Mouse (Mus musculus) kidney, postnatal 36 days (tissue): ENCODE measurements at regions not wholly inside any gene's neighbourhood (a gene's known extent, or its start where the extent isn't known, plus 50 kb on each side); places are given as distances from the start of the nearest gene placed in this dataset.
"Not testable (repeated sequence)": the region's sequence is repeated elsewhere in the genome, so short reads cannot be mapped to it uniquely, and the experiment has no call there.

Source experiments
- DNase-seq, 2 experiments: peaks; one replicate each; pipeline ENCODE4 v3.0.0; 2021 to 2022; ENCODE audit warnings: mixed read lengths in 2 of 2

DNA sequence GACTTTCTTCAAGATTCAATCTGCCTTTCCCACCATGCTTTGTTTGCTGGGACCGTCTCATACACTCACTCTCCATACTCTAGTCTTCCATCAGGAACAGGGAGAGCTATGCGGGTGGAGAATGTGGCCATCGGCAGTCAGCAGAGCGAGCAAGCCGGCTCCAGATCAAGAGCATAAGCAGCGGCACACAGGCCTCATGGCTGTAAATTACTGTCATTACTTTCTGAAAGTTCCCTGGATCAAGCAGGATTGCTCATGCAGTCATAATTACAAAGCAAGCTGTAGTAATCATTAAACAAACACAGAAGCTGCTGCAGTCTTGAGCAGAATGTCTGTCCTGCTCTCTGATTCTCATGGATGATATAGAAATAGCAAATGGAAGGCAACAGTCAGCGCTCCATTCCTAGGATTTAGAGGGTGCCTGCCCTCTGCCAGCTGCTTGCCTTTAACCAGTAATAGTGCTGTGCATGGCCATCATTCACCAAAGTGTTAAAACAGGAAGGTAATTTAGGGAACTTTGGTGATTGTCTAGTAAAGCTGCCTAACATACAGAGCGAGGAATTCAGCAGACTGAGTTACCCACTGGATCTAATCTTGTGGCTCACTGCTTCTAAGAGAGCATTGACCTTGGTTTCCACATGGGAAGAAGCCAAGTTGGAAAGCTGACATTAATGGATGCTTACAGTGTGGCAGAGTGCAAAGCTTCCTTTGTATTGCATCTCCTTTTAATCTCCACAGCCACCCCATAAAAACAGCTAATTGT is 298.2 kb downstream of the 1190002N15Rik start:
- peak; percentile 12 to 27 for DNase-seq

DNA sequence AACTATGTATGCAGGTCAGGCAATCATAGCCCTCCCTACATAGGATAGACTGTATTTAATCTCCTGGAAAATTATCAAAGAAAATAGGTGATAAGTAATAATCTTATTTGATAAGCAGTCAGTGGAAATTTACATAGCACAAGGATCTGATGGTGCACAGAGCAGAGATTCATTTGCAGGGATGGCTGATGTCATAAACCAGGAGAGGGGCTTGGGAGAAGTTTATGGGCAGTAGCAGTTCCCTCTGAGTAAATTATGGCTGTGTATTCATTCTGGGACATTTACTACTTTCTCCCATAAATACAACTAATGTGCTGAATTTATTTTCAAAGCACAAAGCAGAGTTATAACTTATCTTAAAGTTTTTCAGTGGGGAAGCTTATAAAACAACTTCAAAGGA is 299.3 kb downstream of the 1190002N15Rik start:
- no peak for DNase-seq

DNA sequence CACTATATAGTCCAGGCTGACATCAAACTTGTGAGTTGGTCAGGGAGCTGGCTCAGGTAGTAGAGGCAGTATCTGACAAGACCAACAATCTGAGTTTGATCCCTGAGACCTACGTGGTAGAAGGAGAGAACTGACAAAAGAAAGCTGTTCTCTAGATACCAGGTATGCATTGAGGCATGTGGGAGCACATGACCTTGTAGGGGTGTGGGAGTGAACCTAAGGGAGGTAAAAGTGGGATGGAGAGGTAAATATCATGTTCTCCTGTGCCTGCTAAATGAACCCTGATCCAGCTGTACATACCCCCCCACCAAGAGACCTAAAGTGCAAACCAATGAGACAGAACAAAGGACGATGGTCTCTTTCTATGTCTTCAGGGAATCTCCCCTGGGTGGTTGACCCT is 308.3 kb downstream of the 1190002N15Rik start:
- no peak for DNase-seq

DNA sequence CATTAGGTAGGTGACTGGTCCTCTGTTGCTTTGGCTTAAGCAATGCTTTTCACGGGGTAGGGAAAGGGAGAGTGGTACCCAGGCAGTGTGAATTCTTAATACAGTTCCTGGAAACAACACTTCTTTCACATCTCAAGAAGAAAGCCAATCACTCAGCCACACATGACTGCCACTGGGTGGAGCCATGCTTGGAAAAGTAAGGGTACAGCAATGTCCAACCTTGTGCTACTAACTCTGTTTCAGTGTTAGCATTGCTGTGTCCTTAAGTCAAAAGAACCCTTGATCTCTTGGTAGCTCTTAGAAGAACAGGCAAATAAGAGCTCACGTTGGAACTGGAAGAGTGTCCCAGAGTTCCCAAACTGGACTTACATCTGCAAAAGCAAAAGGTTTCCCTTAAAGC is 318.8 kb downstream of the 1190002N15Rik start:
- DNase-seq: peak; percentile 6 to 27

DNA sequence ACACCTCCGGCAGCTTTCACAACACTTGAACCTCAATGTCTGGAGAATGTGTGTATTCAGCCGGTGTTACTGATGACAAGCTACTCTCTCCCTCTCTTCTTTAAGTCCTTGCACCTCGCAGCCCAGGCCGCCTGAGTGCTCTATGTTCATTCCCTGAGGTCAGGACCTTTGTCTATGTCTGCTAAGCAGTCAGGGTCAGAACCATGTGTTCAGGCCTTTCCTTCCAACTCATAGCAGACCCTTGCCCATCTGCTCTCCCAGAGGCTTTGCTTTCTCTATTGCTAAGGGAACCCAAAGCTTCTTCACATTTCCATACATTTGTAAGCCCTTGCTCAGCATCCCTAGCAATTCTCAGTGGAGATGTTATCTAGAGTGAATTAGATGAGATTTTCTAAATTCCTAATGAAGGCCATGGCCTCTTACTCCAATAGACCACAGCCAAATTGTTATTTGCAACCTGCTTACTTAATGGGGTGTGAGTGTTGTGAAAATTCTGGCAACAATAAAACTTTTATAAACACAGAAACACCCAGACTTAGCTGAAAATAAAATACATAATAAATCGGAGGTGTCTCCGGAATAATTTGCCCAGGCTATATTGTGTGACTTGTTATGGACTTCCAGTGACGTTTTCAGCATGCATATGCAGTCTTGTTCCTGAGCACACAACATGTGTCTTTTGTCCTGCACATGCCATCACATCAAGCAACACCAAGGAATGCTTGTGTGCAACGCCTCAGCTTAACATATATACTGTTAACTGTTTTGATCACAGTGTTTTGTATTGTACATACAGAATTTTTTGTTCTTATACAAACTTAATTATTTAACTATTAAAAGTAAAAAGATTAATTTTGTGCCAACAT is 321.2 kb downstream of the 1190002N15Rik start:
- DNase-seq: no peak

DNA sequence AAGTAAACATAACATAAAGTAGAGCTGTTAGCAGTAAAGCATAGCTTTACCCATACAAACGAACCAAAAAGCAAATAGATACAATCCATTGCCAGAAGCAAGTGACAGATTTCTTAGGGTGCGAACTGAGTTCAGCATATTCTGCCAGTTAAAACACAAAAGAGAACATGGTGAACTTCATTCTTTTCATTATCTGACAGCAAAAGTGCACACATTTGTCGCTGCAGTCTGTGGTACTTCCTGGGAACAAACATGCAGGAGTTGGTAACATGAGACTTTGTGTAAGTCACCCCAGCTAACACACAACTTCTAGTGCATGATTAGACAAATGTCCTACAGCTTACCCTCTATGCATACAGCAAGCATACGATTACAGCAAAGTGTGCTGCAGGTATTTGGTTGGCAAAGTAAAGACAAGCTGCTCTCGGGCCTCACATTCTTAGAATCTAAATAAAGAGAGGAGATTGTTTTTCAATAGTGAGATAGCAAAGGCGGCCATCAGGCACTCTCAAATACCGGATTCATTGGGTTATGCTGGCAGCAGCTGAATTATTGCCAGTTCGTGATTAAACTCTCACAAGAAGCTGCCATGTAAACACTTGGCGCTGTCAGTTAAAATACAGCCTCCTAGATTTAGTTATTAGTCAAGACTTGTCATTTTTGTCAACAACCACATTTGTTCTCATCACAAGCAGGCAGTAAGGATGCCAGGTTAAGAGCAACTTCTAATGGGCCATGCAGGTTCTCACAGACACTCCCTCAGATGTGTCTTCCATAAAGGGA is 327.2 kb downstream of the 1190002N15Rik start:
- no peak for DNase-seq

DNA sequence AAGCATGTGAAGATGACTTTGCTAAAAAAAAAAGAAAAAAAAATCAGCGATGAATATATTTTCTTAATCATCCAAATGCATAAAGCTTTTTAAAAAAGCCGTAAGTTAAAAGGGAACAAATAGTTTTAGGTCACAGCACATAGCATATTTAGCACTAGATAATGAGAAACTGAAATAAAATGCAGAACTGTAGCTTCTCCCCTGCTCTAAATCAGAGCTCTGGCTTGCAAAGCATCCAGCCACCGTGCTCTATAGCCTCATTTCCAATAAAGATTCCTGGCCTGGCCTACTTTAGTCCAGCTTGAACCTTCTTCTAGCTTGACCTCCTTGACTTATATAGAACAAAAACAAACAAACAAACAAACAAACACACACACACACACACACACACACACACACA is 328.9 kb downstream of the 1190002N15Rik start:
- DNase-seq: no peak

DNA sequence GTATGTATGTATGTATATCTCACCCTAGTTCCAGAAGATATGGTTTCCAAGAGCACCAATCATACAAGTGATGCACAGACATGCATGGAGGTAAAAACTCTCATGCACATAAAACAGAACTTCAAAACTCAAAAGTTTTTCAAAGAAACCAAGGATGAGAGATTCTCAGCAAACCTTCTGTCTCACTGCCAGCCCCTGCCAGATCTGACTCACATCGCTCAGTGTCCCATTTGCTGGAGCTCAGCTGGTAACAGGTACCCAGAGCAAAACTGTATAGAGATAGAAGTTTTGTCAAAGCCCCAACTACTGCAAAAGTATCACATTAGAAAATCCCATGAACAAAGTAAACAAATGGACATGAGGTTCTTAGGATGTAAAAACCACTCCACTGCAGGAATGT is 337.0 kb downstream of the 1190002N15Rik start:
- no peak for DNase-seq

DNA sequence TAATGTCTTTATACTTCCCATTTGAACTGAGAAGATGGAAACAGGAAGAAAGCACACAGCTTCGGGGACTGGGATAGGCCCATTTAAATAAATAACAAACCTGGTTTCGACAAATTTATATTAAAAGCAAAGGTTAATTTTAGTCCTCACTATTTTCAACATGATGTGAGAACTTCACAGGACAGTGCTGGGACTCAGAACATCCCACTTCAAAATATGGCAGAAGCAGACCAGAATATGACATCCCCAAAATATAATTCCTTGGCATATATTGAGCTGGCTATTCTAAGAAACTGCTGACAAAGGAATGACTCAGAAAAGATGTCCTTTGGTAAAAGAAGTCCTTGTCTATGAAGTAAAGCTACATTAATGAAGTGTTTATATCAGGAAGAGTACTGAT is 338.0 kb downstream of the 1190002N15Rik start:
- DNase-seq: no peak

DNA sequence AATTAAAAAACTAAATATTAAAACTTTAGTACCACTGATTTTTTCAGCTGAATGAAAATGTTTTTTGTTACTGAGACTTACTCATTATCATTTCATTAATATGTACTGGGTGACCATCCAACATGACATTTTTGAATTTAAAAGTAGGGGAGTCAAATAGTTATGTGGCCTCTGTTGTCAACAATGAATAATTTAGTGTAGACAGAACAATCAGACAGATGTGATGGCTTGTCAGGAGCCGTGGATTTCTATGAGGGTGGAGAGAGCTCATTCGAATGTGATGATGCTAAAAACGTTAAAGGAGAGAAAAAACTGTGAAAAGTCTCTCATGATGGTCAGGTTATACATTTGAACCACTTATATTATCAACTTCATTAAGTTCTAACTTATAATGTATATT is 346.8 kb downstream of the 1190002N15Rik start:
- DNase-seq: no peak

DNA sequence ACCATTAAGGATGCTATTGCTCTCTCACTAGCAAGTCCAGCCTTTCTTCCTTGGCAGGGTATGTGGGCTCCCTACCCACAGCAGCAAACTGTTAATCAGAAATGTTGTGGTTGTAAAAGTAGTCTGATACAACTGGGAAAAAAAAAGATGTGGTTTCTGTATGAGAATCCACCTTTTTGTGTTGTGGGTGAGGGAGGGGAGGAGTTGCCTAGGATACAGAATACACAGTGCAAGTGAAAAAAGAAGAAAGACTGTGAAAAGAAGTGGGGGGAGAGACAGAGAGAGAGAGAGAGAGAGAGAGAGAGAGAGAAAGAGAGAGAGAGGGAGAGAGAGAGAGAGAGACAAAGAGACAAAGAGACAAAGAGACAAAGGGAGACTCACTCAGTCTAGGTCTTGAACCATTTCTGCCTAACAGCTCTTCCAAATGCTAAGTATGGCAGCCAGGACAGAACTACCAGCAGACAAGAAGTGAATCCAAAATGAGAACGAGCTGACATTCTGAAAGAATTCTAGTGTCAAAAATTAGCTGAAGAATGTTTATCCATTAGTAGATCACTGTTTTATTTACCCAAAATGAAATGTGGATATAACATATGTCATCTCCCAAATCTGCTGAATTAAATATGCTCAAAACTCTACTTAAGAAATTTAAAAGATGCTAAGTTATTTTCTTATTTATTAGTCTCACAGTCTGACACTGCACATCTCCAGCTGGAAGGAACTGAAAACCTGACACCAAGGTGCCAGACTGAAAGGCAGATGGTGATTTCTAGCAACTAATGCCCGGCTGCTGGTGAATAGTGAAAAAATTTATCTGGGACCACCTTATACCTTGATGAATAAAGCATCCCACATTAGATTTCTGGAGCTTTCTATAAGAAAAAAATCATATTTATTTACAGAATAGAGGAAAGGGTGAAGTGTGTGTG is 347.7 kb downstream of the 1190002N15Rik start:
- DNase-seq: no peak

DNA sequence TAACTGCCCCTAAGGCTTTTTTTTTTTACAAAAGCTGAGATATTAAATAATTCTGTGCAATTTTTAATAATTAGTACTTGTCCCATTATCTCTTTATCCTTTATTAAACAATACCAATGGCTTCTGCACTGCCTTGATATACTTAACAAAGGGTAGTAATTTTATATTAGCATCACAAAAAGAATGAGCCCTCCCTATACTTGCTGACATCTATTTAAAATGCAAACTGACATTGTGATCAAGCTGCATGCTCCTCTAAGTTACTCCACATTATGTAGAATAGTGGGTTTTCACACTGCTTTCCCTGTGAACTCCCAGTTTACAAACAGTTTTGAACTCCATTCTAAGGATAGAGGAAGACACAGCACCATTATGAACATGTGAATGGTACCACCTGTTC is 349.8 kb downstream of the 1190002N15Rik start:
- no peak for DNase-seq

DNA sequence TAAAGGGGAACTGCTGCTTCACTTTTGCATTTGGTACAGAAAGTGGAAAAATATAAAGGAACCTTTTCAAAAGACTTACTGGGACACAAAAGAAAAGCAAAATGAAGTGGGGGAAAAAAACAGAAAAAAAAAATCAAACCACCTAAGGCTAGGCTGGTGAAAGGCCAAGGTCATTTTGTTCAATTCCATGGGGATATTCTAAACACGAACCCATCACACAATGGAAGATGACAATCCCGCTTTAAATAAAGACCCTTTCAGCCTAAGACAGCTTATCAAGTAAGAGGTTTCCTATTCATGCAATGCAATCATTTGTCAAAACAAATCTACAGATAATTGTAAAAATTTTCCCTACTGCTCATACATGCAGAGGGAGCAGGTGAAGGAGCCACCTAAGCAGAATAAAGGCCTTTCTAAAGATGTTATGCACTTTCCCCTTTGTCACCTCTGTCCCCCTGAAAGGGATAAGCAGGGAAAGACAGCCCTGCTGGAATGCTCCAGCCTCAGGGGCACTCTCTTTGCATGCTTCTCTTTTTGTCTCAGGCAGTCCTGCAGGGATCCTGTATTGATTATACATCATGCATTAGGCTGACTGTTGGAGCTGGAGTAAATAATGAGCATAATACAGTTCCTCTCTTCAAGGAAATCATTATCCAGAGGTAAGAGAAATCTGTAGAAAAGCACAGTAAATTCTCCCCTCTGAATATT is 367.8 kb downstream of the 1190002N15Rik start:
- DNase-seq: no peak

DNA sequence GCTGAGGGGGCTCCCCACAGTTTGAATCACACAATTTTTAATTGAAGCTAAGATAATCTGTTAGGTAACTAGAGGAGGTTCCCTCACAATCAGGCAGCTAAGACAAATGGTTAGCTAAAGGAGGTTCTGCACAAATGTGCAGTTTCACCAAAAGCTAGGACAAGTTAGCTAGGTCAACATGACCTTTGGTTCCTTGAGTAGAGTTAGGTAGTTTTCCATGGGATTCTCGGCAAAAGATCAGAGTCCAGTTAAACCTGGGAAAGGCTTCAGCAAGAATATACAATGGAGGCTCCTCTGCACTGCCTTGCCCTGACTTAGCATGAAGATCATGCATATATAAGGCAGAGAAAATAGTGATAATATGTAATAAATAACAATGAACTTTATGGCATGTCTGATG is 374.2 kb downstream of the 1190002N15Rik start:
- DNase-seq: no peak

DNA sequence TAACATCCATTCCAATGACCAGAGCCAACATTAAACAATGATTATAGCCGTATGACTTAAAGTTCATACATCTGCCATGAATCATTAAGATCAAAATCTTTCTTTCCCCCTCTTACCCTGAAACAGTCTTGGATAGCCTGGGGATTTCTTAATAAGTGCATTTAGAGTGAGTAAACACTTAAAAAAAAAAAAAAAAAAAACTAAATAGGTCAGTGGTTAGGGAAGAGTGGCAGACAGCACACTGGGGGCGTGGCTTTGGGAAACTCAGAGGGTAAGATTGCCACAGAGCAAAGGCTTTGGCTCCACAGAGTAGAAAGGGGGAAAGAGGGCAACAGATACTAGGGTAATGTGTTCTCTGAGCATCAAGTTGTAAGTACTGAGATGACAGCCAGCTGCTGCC is 382.3 kb downstream of the 1190002N15Rik start:
- no peak for DNase-seq

DNA sequence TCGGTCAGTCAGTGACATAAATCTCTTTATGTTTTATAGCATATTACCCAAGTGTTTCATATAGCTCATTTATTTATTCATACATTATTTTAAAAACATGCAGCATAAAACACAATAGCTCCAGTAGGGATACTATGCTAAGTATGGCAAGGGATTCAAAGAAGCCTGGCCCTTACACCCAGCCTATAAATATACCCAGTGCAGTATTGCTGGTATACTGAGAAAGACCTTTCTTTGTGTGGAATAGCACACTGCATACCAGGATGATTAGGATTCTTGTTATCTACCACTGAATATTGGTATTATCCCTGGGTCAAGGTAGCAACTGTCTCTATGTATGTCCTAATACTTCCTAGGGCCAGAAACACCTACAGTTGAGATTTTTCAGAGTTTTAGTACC is 389.4 kb downstream of the 1190002N15Rik start:
- DNase-seq: no peak

DNA sequence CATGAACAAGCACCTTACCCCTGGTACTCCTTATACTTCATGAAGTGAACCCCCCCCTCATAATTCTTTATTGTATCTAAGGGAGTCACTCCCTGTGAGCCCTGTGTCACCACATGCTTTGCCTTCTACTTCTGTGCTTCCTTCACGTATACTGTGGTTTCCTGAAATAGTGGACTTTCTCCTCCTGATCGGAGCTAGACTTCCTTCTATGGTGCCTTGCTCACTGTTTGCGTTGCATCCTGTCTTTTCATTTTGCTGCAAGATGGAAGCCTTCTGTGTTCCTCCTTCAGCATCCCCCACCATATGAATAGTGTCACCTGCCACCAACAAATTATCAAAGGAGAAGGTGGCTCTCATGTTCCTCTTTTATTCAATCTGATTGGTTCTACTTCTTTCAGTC is 391.1 kb downstream of the 1190002N15Rik start:
- DNase-seq: no peak

DNA sequence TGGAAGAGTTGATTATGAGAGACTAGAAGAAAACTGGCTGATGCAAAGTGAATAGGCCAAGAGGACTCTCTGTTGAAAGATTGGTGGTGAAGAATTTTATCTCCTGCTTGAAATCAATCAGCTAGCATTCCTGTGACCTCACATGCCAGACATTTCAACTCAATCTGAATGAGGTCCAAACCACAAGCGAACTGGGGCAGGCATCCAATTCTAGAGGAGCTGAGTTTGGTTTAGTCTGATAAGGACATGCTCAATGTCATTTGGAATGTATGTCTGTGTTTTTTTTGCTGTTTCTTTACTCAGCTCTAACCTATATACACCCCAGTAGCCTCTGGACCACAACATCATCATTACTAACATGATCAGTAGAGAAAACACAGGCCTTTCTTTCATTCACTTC is 401.4 kb downstream of the 1190002N15Rik start:
- DNase-seq: no peak

DNA sequence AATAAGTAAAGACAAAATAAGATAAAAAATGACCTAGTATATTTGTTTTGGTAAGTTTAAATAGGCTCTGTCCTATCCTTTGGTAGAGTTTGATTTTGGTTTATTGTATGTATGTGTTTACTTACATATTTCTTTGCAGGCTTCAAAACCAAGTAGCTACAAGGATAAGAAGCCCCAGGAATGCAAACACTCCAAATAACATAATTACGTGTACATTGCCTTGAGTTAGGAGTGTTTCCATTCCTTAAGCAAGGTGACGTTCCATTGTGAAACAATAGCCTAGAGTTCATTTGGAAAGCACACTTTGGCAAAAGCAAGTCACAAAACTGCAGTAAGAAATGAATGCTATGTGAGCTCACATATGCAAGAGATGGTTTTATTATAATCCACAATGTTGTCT is 404.2 kb downstream of the 1190002N15Rik start:
- DNase-seq: no peak

DNA sequence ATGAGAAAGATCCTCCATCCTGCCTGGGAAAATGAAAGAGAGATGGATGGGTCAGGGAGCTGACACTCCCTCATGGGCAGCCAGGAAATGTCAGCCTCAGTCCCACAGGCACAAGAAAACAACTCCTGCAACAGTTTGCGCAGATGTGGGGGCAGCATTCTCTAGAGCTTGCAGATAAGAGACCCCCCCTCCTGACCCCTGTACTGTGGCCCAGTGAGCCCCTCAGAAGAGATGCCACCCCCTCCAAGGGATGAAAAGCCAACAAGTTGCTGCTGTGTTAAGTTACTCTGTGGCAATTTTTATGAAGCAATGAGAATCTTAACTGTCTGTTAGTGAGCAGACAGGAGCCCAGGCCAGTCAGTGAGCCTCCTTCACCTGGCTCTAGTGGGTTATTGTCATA is 406.5 kb downstream of the 1190002N15Rik start:
- DNase-seq: no peak

DNA sequence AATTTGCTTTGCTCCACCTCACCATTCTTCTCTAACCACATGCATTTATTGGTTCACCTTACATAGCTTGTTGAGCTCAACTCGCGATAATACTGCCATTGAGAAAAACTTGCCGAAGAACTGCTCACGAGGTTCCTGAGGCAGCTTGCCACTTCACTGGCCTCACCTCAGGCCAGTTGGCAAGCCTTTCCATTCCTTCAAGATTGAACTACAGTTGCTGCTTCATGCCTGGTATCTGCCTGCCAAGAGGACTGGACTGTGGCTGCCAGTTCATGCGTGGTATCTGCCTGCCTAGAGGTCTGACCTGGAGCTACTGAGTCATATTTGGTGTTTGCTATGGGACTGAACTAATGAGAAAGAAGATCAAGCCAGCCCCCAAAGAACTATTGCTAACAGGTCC is 420.9 kb downstream of the 1190002N15Rik start:
- peak in 1 of 2 experiments; percentile 18 for DNase-seq

DNA sequence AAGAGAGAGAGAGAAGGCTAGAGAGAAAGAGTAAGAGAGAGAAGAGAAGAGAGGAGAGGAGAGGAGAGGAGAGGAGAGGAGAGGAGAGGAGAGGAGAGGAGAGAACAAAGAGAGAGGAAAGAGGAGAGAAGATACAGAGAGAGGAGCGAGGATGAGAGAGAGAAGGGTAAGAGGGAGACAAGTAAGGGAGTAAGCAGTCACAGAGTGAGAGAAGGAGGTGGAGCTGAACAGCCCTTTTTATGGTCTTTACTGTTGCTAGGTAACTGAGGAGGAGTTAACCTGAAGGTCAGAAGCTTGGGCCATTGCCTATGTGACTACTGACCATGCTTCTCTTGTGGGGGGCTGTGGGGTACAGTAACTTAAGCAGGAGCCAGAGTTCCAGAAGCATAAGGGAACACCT is 430.2 kb downstream of the 1190002N15Rik start:
- DNase-seq: not testable (repeated sequence)
